Mouse (Mus musculus) adipocyte (in vitro differentiated cells): ENCODE measurements around the gene Zfp800.

Source experiments
- DNase-seq: peaks from one replicate; pipeline ENCODE4 v3.0.0-alpha.2; 2016; ENCODE audit warnings: low spot score

The Zfp800 gene

DNA sequence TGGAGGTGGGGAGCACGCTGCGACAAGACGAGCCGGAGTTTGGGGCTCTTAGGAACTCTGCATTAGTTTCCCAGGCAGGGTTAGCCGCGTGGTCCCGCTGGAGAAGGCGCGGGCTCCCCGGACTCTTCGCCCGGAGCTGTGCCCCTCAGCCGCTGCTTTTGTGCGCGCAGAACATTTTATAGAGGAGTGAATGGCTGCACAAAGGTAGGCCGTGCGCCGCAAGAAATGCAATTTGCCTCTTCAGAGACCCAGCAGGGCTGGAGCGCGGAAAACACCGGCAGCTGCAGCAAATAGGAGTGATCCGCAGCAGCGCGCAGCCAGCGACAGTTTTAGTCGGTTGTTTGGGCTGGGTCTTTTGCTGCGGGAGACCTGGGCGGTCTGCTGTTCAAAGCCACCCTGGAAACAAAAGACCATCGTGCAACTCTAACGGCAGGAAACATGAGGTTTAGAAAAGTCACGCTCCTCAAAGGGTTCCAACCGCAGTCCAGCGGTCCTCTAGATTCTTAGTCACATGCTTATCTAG, at the start of gene Zfp800:
Zfp800 (minus strand) TSS at position 325 of the 523 bp plus-strand sequence.
- no peak for DNase-seq

DNA sequence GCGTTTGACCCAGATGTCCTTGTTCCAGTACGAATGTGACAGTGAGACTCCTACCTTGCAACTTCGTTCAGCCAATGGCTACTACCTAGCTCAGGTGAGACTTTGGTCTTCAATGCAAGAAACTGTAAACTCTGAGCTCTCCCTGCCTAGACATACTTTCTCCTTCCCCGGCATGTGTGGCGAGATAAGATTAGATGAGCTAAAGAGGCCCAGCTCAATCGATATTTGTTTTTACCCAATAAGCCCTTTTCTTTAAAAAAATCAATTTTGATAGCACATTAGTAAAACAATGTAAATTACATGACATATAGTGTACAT, 33.7 kb upstream of the Zfp800 start:
- DNase-seq, result no peak

GRCm38 (mm10) chr6:28430795-28431537, 33.2 kb upstream of the Zfp800 start:
- DNase-seq, result no peak

DNA sequence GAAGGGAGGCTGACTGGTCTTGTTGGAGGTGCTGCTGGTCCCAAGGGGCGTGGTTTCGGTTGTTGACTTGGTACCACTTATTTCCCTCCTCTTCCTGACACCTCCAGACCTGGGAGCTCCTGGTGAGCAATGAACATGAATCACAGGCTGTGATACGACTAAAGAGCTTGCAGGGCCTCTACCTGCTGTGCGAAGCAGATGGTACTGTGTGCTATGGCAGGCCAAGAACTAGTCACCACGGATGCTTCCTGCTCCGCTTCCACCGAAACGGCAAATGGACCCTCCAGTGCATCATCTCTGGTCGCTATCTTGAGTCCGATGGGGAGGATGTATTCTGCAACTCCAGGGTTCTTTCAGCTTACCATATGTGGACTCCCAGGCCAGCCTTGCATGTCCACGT, 32.1 kb upstream of the Zfp800 start:
- DNase-seq, result no peak

DNA sequence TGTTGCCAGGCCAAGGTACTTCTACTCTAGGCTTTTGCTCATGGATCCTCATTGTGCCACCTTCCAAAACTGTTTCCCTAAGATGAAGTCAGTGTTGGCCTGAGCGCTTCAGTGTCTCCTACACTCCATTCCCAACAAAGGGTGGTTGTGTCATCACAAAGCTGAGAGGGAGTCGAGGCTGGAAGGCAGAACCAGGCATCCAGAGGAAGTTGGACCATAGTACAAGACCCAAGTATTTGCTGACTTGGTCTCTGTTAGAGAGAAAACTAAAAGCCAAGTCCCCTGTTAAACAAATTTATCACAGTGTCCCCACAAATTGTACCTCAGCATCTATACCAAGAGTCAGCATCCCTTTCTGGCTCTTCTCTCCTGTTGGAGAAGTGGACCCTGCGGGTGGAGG, 30.5 kb upstream of the Zfp800 start, which contains the start of gene Gcc1:
Gcc1 (minus strand) TSS at position 101 of the 400 bp plus-strand sequence.
- no peak for DNase-seq

DNA sequence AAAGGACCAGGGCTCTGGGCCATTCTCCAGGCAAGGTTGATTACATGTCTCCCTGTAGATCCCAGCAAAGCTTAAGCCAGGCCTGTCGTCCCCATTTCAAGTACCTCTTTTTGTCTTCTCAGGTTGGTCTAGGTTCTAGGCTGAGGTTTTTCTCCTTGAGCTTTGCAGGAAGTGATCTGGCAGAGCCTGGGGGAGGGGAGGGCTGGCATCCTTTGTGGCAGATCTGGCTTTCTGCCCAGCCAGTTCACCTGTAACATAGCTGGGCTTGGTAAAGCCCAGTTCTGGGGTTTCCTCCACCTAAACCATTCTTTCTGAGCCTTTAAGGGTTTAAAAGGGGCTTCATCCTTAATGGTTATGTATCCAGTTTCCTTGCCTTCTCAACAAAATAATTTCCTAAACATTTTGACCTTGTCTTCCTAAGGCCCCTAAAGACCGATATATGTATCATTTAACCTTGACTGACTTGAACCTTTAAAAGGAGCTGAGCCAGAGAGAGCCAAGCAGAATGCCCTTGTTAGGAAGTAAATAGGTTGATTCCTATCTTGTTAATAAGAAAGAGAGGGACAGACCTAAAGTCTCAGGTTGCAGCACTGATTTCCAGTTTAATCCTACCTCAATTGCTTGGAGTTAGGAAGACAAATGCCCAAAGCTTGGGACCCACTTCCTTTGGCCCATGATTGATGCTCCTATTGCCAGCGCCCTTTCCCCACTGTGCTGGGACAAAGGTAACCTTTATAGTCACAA, 29.5 kb upstream of the Zfp800 start, which contains the start of gene Fscn3:
Fscn3 (plus strand) TSS at position 694 of the 744 bp plus-strand sequence.
- DNase-seq, result no peak

DNA sequence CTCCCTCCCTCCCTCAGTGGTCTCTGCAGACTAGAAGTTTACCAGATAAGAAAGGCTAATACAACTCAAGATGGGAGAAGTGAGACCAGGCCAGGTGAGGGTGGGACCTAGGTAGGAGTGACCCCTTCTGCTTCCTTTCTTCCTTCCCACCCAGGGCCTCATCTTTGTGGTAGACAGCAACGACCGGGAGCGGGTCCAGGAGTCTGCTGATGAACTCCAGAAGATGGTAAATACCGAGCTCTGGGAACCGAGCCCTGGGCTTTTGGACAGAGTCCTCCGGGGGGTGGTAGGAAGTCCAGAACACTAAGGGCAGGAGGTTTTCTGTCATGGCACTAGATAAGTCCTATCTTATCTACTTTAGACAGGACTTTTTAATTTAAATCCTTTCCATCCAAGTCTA, 27.2 kb upstream of the Zfp800 start:
- no peak for DNase-seq

GRCm38 (mm10) chr6:28423767-28424695, 26.2 kb upstream of the Zfp800 start:
- peak; percentile 57 for DNase-seq

DNA sequence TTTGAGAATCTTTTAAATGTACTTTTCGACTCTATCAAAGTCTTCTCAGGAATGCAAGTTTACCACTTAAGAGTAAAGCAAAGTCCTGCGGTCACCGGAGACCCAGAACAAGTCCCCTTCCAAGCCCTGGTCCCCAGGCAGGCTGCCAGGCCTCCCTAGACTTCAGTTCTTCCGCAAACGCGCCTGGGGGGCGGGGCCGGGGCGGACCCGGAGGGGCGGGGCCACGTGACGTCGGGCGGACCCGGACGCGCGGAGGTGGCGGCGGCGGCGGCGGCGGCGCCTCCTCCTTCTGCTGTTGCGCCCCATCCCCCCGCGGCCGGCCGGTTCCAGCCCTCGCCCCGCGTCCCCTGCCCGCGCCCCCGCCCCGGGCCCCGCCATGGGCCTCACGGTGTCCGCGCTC, 25.5 kb upstream of the Zfp800 start, which contains the start of gene Arf5:
Arf5 (plus strand) TSS at position 248 of the 400 bp plus-strand sequence.
- DNase-seq, result peak; percentile 94

GRCm38 (mm10) chr6:28422651-28423290, 25.0 kb upstream of the Zfp800 start:
- DNase-seq, result peak; percentile 34

DNA sequence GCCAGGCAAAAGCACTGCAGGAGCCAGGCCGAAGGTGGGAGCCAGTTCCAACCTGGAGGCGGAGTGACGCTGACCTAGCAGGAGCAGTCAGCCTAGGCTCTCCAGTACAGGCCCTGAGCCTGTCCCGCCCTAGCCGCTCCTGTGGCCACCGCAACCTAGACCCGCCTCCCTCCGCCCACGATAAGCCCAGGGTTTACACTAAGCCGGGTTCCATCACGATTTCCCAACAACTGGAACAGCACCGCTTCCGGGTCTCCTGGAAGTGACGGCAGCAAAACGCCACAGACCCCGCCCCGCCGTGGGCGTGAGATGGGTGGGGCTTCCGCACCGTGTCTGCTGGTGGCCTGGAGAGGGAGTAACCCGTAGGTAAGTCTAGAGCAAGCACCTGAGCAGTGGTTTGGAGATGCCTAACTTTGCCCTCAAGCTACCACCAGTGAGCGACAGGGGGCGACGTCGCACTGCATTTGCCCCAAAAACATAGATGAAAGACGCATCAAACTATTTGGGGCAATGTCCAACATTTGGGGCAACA, 23.7 kb upstream of the Zfp800 start:
- peak; percentile 99 for DNase-seq

GRCm38 (mm10) chr6:28420865-28421264, 23.1 kb upstream of the Zfp800 start:
- no peak for DNase-seq

GRCm38 (mm10) chr6:28420361-28420760, 22.6 kb upstream of the Zfp800 start:
- DNase-seq, result no peak

DNA sequence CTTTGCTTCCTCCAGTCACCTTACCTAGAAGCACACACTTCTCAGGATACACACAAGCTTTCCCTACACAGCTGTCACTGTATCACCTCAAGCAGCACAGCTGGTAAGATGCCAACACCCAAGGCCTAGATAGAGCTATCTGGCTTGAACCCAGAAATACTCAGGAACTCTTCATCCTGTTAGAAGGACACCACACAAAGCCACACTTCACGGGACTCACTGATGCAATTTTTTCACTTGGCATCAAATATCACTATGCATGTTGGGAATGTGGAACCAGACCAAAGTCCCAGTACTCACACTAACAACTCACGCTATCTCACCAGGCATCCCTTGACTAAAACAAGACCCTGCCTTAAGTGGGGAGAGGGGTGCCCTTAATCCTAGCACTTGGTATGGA, 21.9 kb upstream of the Zfp800 start:
- peak; percentile 55 for DNase-seq

- peak; percentile 35 for DNase-seq
Observed at GRCm38 (mm10) chr6:28418449-28418848, 20.6 kb upstream of the Zfp800 start.

DNA sequence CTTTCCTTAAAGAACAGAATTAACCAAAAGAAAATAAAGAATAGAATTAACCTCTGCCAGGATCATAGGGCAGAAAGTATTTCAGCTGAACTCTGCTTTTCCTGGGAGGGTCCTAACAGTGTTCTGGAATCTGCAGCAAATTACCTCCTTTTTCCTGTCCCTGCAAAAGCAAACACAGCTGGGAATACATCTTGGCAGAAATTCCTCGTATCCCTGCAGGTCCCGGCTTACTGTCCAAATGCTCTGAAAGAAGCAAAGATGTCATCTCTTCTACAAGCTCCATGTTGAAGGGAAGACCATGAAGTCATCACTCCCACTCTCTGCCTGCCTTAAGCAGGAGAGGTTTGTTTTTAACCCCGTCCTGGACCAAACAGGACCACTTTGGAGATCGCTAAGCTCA, 19.2 kb upstream of the Zfp800 start:
- DNase-seq, result no peak

- no peak for DNase-seq
Observed at GRCm38 (mm10) chr6:28411236-28411635, 13.4 kb upstream of the Zfp800 start.

DNA sequence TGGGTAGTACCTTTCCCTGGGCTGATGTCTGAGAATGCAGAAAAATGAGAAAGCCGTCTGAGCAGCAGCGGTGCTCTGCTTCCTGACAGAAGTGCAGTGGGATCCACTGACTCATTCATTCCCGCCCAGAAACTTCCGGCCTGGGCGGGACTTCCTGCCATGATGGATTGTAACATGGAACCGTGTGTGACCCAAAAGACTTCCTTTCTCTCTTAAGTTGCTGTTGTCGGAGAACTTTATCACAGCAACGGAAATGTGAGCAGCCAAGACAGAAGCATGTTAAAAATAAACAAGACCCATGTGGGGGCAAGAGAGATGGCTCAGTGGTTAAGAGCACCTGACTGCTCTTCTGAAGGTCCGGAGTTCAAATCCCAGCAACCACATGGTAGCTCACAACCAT, 12.2 kb upstream of the Zfp800 start:
- DNase-seq, result no peak

DNA sequence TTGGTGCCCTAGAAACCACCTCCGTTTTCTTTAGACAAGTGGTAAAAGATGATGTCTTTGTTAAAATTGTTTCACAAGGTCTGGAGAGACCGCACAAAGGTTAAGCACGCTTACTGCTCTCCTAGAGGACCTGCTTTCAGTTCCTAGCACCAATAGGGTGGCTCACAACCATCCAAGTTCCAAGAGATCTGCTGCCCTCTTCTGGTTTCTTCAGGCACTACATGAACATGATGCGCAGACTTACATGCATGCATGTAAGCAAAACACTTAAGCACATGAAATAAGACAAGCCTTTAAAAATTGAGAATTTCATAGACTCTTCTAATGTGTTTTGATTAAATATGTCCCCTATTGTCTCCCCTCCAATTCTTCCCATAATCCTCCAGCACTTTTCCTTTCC, 2.0 kb upstream of the Zfp800 start:
- DNase-seq, result no peak

DNA sequence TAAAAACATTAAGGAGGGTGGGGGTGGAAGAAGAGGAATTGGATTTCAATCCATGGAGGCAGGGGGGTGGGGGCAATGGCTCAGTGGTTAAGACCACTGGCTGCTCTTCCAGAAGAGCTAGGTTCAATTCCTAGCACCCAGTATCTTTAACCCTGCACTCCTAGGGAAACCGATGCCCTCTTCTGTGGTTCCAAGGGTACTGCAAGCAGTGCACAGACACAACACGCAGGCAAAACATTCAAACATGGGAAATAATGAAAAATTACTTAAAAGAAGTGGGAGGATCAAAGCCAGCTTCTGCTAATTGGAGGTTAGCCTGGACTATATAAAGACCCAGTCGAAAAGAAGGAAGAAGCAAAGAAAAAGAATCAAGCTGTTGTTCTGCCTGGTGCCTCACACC, 921 bp upstream of the Zfp800 start:
- DNase-seq, result no peak

- DNase-seq, result no peak
Observed at GRCm38 (mm10) chr6:28396853-28397457, 850 bp downstream of the Zfp800 start.
